Mouse (Mus musculus): ENCODE measurements around the gene Nkx1-2. TPM values are rescaled to one million over a fixed set of nuclear protein-coding genes. Genes with fewer than 3 reads are reported as not detected.

Nkx1-2 gene
- polyA plus RNA-seq, 1 experiment from 2014 or later: not detected

- Histone ChIP-seq H3K4me3 (ENCODE audit: low read depth, low read length) (no peak overlapping the region), H3K27ac (ENCODE audit: low read length) (no peak overlapping the region), H3K4me1 (ENCODE audit: control insufficient read depth, low read depth, low read length) (no peaks in the 10 kb centered on the region), H3K9me3 (replicated peaks; ENCODE audit: control insufficient read depth, low read length) (no peaks in the 10 kb centered on the region), H3K36me3 (ENCODE audit: control insufficient read depth, insufficient read depth) (no peaks in the 10 kb centered on the region), H3K27me3 (ENCODE audit: control insufficient read depth, insufficient read depth, low read depth, low read length) (no peaks in the 10 kb centered on the region), H3K9ac (ENCODE audit: low read depth, low read length) (no peak overlapping the region), H3K4me2 (ENCODE audit: low read depth, low read length) (no peak overlapping the region)
- WGBS (ENCODE audit: insufficient replicate concordance): 55% methylated on average over 3 of the region's 3 CpGs
- no peak for ATAC-seq (ENCODE audit: low read depth)
These were observed 28.0 kb upstream of the Nkx1-2 start for GRCm38 (mm10) chr7:132627448-132627847.

- H3K27me3 ChIP-seq (ENCODE audit: control insufficient read depth, insufficient read depth, low read depth, low read length): no peaks in the 10 kb centered on the region
- WGBS (ENCODE audit: insufficient replicate concordance): 50% methylated on average over 4 of the region's 4 CpGs
These were observed 26.7 kb upstream of the Nkx1-2 start for GRCm38 (mm10) chr7:132626174-132626573.

GRCm38 (mm10) chr7:132624161-132624560, 24.7 kb upstream of the Nkx1-2 start:
- H3K4me3 ChIP-seq (ENCODE audit: low read depth, low read length): no peak overlapping the region
- no peak for ATAC-seq (ENCODE audit: low read depth)
- H3K4me1 ChIP-seq (ENCODE audit: control insufficient read depth, low read depth, low read length): no peaks in the 10 kb centered on the region
- no peak overlapping the region for H3K4me2 ChIP-seq (ENCODE audit: low read depth, low read length)
- no peaks in the 10 kb centered on the region for H3K27me3 ChIP-seq (ENCODE audit: control insufficient read depth, insufficient read depth, low read depth, low read length)
- H3K9me3 ChIP-seq (replicated peaks; ENCODE audit: control insufficient read depth, low read length): no peaks in the 10 kb centered on the region
- H3K36me3 ChIP-seq (ENCODE audit: control insufficient read depth, insufficient read depth): no peaks in the 10 kb centered on the region
- 71% methylated on average over 10 of the region's 10 CpGs for WGBS (ENCODE audit: insufficient replicate concordance)
- H3K9ac ChIP-seq (ENCODE audit: low read depth, low read length): no peak overlapping the region
- no peak overlapping the region for H3K27ac ChIP-seq (ENCODE audit: low read length)

More at GRCm38 (mm10) chr7:132626174-132626573, 26.7 kb upstream of the Nkx1-2 start:
- Histone ChIP-seq H3K27ac (ENCODE audit: low read length) (no peak overlapping the region), H3K4me1 (ENCODE audit: control insufficient read depth, low read depth, low read length) (no peaks in the 10 kb centered on the region), H3K4me2 (ENCODE audit: low read depth, low read length) (no peak overlapping the region), H3K9ac (ENCODE audit: low read depth, low read length) (no peak overlapping the region), H3K36me3 (ENCODE audit: control insufficient read depth, insufficient read depth) (no peaks in the 10 kb centered on the region), H3K9me3 (replicated peaks; ENCODE audit: control insufficient read depth, low read length) (no peaks in the 10 kb centered on the region), H3K4me3 (ENCODE audit: low read depth, low read length) (no peak overlapping the region)
- ATAC-seq (ENCODE audit: low read depth): no peak

GRCm38 (mm10) chr7:132619975-132620918, 20.8 kb upstream of the Nkx1-2 start:
- no peak overlapping the region for H3K4me2 ChIP-seq (ENCODE audit: low read depth, low read length)
- 62% methylated on average over 15 of the region's 15 CpGs for WGBS (ENCODE audit: insufficient replicate concordance)
- H3K27ac ChIP-seq (ENCODE audit: low read length): no peak overlapping the region
- H3K4me1 ChIP-seq (ENCODE audit: control insufficient read depth, low read depth, low read length): no peaks in the 10 kb centered on the region
- no peak for ATAC-seq (ENCODE audit: low read depth)
- no peaks in the 10 kb centered on the region for H3K36me3 ChIP-seq (ENCODE audit: control insufficient read depth, insufficient read depth)
- no peaks in the 10 kb centered on the region for H3K9me3 ChIP-seq (replicated peaks; ENCODE audit: control insufficient read depth, low read length)
- H3K4me3 ChIP-seq (ENCODE audit: low read depth, low read length): no peak overlapping the region
- no peaks in the 10 kb centered on the region for H3K27me3 ChIP-seq (ENCODE audit: control insufficient read depth, insufficient read depth, low read depth, low read length)
- no peak overlapping the region for H3K9ac ChIP-seq (ENCODE audit: low read depth, low read length)

GRCm38 (mm10) chr7:132619549-132619948, 20.1 kb upstream of the Nkx1-2 start:
- Histone ChIP-seq H3K27me3 (ENCODE audit: control insufficient read depth, insufficient read depth, low read depth, low read length) (no peaks in the 10 kb centered on the region), H3K4me2 (ENCODE audit: low read depth, low read length) (no peak overlapping the region), H3K9ac (ENCODE audit: low read depth, low read length) (no peak overlapping the region), H3K4me1 (ENCODE audit: control insufficient read depth, low read depth, low read length) (no peaks in the 10 kb centered on the region), H3K36me3 (ENCODE audit: control insufficient read depth, insufficient read depth) (no peaks in the 10 kb centered on the region), H3K4me3 (ENCODE audit: low read depth, low read length) (no peak overlapping the region), H3K27ac (ENCODE audit: low read length) (no peak overlapping the region), H3K9me3 (replicated peaks; ENCODE audit: control insufficient read depth, low read length) (no peaks in the 10 kb centered on the region)
- WGBS (ENCODE audit: insufficient replicate concordance): 78% methylated on average over 8 of the region's 8 CpGs
- ATAC-seq (ENCODE audit: low read depth): no peak

GRCm38 (mm10) chr7:132617021-132617564, 17.7 kb upstream of the Nkx1-2 start:
- 68% methylated on average over 5 of the region's 5 CpGs for WGBS (ENCODE audit: insufficient replicate concordance)
- no peaks in the 10 kb centered on the region for H3K4me1 ChIP-seq (ENCODE audit: control insufficient read depth, low read depth, low read length)
- H3K36me3 ChIP-seq (ENCODE audit: control insufficient read depth, insufficient read depth): no peaks in the 10 kb centered on the region
- ATAC-seq (ENCODE audit: low read depth): no peak
- no peak overlapping the region for H3K4me2 ChIP-seq (ENCODE audit: low read depth, low read length)
- no peak overlapping the region for H3K27ac ChIP-seq (ENCODE audit: low read length)
- no peak overlapping the region for H3K4me3 ChIP-seq (ENCODE audit: low read depth, low read length)
- no peak overlapping the region for H3K9ac ChIP-seq (ENCODE audit: low read depth, low read length)
- no peaks in the 10 kb centered on the region for H3K27me3 ChIP-seq (ENCODE audit: control insufficient read depth, insufficient read depth, low read depth, low read length)
- no peaks in the 10 kb centered on the region for H3K9me3 ChIP-seq (replicated peaks; ENCODE audit: control insufficient read depth, low read length)

GRCm38 (mm10) chr7:132616391-132616790, 17.0 kb upstream of the Nkx1-2 start:
- Histone ChIP-seq H3K9me3 (replicated peaks; ENCODE audit: control insufficient read depth, low read length) (no peaks in the 10 kb centered on the region), H3K4me2 (ENCODE audit: low read depth, low read length) (no peak overlapping the region), H3K27me3 (ENCODE audit: control insufficient read depth, insufficient read depth, low read depth, low read length) (no peaks in the 10 kb centered on the region), H3K36me3 (ENCODE audit: control insufficient read depth, insufficient read depth) (no peaks in the 10 kb centered on the region), H3K27ac (ENCODE audit: low read length) (no peak overlapping the region), H3K9ac (ENCODE audit: low read depth, low read length) (no peak overlapping the region), H3K4me1 (ENCODE audit: control insufficient read depth, low read depth, low read length) (no peaks in the 10 kb centered on the region), H3K4me3 (ENCODE audit: low read depth, low read length) (no peak overlapping the region)
- WGBS (ENCODE audit: insufficient replicate concordance): 65% methylated on average over 6 of the region's 6 CpGs
- ATAC-seq (ENCODE audit: low read depth): no peak

GRCm38 (mm10) chr7:132615346-132615745, 15.9 kb upstream of the Nkx1-2 start:
- no peak overlapping the region for H3K4me2 ChIP-seq (ENCODE audit: low read depth, low read length)
- H3K9ac ChIP-seq (ENCODE audit: low read depth, low read length): no peak overlapping the region
- no peaks in the 10 kb centered on the region for H3K9me3 ChIP-seq (replicated peaks; ENCODE audit: control insufficient read depth, low read length)
- no peak for ATAC-seq (ENCODE audit: low read depth)
- H3K4me3 ChIP-seq (ENCODE audit: low read depth, low read length): no peak overlapping the region
- peaks cover 7% of the 10 kb centered on the region for H3K4me1 ChIP-seq (ENCODE audit: control insufficient read depth, low read depth, low read length)
- H3K36me3 ChIP-seq (ENCODE audit: control insufficient read depth, insufficient read depth): no peaks in the 10 kb centered on the region
- H3K27ac ChIP-seq (ENCODE audit: low read length): no peak overlapping the region
- 26% methylated on average over 3 of the region's 3 CpGs for WGBS (ENCODE audit: insufficient replicate concordance)
- H3K27me3 ChIP-seq (ENCODE audit: control insufficient read depth, insufficient read depth, low read depth, low read length): no peaks in the 10 kb centered on the region

- peak; percentile 25; the same call in 1 of the 2 replicates for ATAC-seq (ENCODE audit: low read depth)
- Histone ChIP-seq H3K36me3 (ENCODE audit: control insufficient read depth, insufficient read depth) (no peaks in the 10 kb centered on the region), H3K27me3 (ENCODE audit: control insufficient read depth, insufficient read depth, low read depth, low read length) (no peaks in the 10 kb centered on the region; the same call in 1 of the 2 replicates), H3K4me2 (ENCODE audit: low read depth, low read length) (no peak overlapping the region), H3K4me3 (ENCODE audit: low read depth, low read length) (no peak overlapping the region), H3K9me3 (replicated peaks; ENCODE audit: control insufficient read depth, low read length) (no peaks in the 10 kb centered on the region), H3K27ac (ENCODE audit: low read length) (no peak overlapping the region), H3K4me1 (ENCODE audit: control insufficient read depth, low read depth, low read length) (peaks cover 9% of the 10 kb centered on the region), H3K9ac (ENCODE audit: low read depth, low read length) (no peak overlapping the region)
- WGBS (ENCODE audit: insufficient replicate concordance): 80% methylated on average over 8 of the region's 8 CpGs
These were observed 12.1 kb upstream of the Nkx1-2 start for GRCm38 (mm10) chr7:132611530-132611929.

All from liver, embryonic 16.5 days (tissue).